Mouse (Mus musculus): Measurements from ENCODE around the gene P2ry6.

P2ry6 gene

GRCm38 (mm10) chr7:100911246-100911770 lies 63.1 kb downstream of the P2ry6 start:
- DNase-seq: no peak

GRCm38 (mm10) chr7:100908567-100908966 lies 65.9 kb downstream of the P2ry6 start:
- DNase-seq: no peak

- DNase-seq: no peak
Observed at GRCm38 (mm10) chr7:100908061-100908460, 66.4 kb downstream of the P2ry6 start.

- DNase-seq: peak; percentile 47
Observed at GRCm38 (mm10) chr7:100907231-100907630, 67.2 kb downstream of the P2ry6 start.

- DNase-seq: no peak
Observed at GRCm38 (mm10) chr7:100906029-100906789, 68.2 kb downstream of the P2ry6 start.

- DNase-seq: no peak
Observed at GRCm38 (mm10) chr7:100905037-100905436, 69.4 kb downstream of the P2ry6 start.

GRCm38 (mm10) chr7:100904612-100905011 lies 69.8 kb downstream of the P2ry6 start:
- no peak for DNase-seq

- DNase-seq: no peak
Observed at GRCm38 (mm10) chr7:100902451-100903137, 71.9 kb downstream of the P2ry6 start.

- DNase-seq: no peak
Observed at GRCm38 (mm10) chr7:100897828-100898227, 76.6 kb downstream of the P2ry6 start.

GRCm38 (mm10) chr7:100894833-100895226 lies 79.6 kb downstream of the P2ry6 start:
- peak; percentile 41 for DNase-seq

GRCm38 (mm10) chr7:100894057-100894832 lies 80.2 kb downstream of the P2ry6 start:
- DNase-seq: peak; percentile 76

- peak; percentile 82 for DNase-seq
Observed at GRCm38 (mm10) chr7:100893249-100894056, 81.0 kb downstream of the P2ry6 start.
